Comparison of ENCODE assay signal across 10 mouse cellular contexts in the genomic region with DNA sequence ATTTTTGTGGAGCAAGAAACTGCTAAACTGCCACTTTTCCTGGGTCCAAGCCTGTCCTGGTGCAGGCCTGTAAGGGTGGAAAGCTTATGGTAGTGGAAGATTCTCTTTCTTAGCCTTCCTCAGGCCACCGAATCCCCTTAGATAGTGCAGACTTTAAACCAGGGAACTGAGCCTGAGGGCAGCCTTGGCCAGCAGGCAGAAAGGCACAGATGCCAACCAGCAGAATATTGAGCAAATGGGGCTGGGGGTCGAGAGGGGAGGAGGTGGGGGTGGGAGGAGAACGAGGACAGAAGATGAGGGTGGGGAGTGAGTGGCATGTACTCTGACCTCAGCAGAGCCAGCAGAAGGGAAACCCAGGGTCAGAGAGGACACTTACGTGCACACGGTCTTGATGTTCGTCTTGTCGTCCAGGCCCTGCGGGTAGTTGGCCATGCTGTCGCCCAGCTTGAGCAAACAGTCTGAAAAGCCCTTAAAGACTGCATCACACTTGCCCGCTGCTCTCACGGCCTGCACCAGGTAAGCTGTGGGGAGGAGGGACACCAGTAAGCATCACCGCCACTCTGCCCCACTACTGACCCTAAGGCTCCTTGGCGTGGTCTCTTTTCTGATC. TPM values are rescaled to one million over a fixed set of nuclear protein-coding genes. Genes with fewer than 3 reads are reported as not detected.
DNase-seq lines count a peak whose midpoint lies in the region; ATAC-seq and TF ChIP-seq lines count a peak whose summit lies in the region.
"Had no signal": no experiment of that assay in that cellular context is flagged by ENCODE, and none has a peak within 500 bp of the region (broad histone marks: within the 10 kb centered on the region; RNA-seq: fewer than 3 reads in every experiment).

No protein-coding gene starts in this region.

- H3K27me3 ChIP-seq in liver, postnatal 0 days (ENCODE audit: insufficient read depth, low read length): peaks cover 71% of the 10 kb centered on the region
- peaks cover 99% of the 10 kb centered on the region for H3K27me3 ChIP-seq in liver, embryonic 12.5 days (replicated peaks)
- peaks cover 73% of the 10 kb centered on the region for H3K27me3 ChIP-seq in forebrain, embryonic 13.5 days
- H3K27me3 ChIP-seq in limb, embryonic 13.5 days: peaks cover 87% of the 10 kb centered on the region

- no peak for DNase-seq in liver, postnatal 0 days
- DNase-seq in retina, postnatal 1 day: peak; percentile 32
- no peak for DNase-seq in gastrocnemius, adult 8-10 months (ENCODE audit: low spot score in 2 of 2)
- no peak for DNase-seq in spleen, postnatal 36 days (ENCODE audit: low spot score in 2 of 2)
- DNase-seq in frontal cortex, postnatal 10 days (ENCODE audit: low spot score in 2 of 2): no peak
- DNase-seq: kidney, adult 18-20 months had no signal

- no peaks in the 10 kb centered on the region for H3K9me3 ChIP-seq in liver, postnatal 0 days (ENCODE audit: low read length)
- no peaks in the 10 kb centered on the region for H3K9me3 ChIP-seq in liver, embryonic 12.5 days (replicated peaks)
- H3K9me3 ChIP-seq in forebrain, embryonic 13.5 days (replicated peaks): no peaks in the 10 kb centered on the region
- H3K9me3 ChIP-seq in limb, embryonic 13.5 days: no peaks in the 10 kb centered on the region
- H3K9me3 ChIP-seq: limb, embryonic 15.5 days had no signal

- H3K27ac ChIP-seq in liver, postnatal 0 days (ENCODE audit: low read depth): no peak overlapping the region
- H3K27ac ChIP-seq in liver, embryonic 12.5 days: no peak overlapping the region
- H3K27ac ChIP-seq in forebrain, embryonic 13.5 days: peak overlapping the region; percentile 90
- no peak overlapping the region for H3K27ac ChIP-seq in limb, embryonic 13.5 days
- H3K27ac ChIP-seq: limb, embryonic 15.5 days had no signal

- H3K36me3 ChIP-seq in liver, postnatal 0 days (replicated peaks; ENCODE audit: insufficient read depth, low read length): no peaks in the 10 kb centered on the region; the same call in 1 of the 2 replicates
- H3K36me3 ChIP-seq in liver, embryonic 12.5 days: no peaks in the 10 kb centered on the region
- H3K36me3 ChIP-seq in forebrain, embryonic 13.5 days (ENCODE audit: poor library complexity, severe bottlenecking): no peaks in the 10 kb centered on the region
- H3K36me3 ChIP-seq in limb, embryonic 13.5 days: no peaks in the 10 kb centered on the region
- H3K36me3 ChIP-seq: limb, embryonic 15.5 days had no signal

- no peak for ATAC-seq in liver, postnatal 0 days
- no peak for ATAC-seq in liver, embryonic 12.5 days
- no peak for ATAC-seq in forebrain, embryonic 13.5 days
- ATAC-seq in limb, embryonic 13.5 days (ENCODE audit: low FRiP score, low read depth): no peak

- H3K4me2 ChIP-seq in liver, postnatal 0 days (ENCODE audit: low read depth, low read length): peak overlapping the region; percentile 76
- H3K4me2 ChIP-seq in liver, embryonic 12.5 days: no peak overlapping the region
- H3K4me2 ChIP-seq in forebrain, embryonic 13.5 days: peak overlapping the region; percentile 72
- H3K4me2 ChIP-seq in limb, embryonic 13.5 days (replicated peaks): peak overlapping the region; percentile 19; the same call in 1 of the 2 replicates
- H3K4me2 ChIP-seq: limb, embryonic 15.5 days had no signal

- WGBS in liver, postnatal 0 days (ENCODE audit: insufficient replicate concordance): 22% methylated on average over 13 of the region's 13 CpGs
- WGBS in liver, embryonic 12.5 days (ENCODE audit: insufficient replicate concordance): 12% methylated on average over 13 of the region's 13 CpGs
- WGBS in forebrain, embryonic 13.5 days: 4% methylated on average over 13 of the region's 13 CpGs
- 25% methylated on average over 13 of the region's 13 CpGs for WGBS in limb, embryonic 13.5 days

- peaks cover 11% of the 10 kb centered on the region for H3K4me1 ChIP-seq in liver, postnatal 0 days (ENCODE audit: insufficient read depth)
- peaks cover 13% of the 10 kb centered on the region for H3K4me1 ChIP-seq in liver, embryonic 12.5 days
- H3K4me1 ChIP-seq in forebrain, embryonic 13.5 days: peaks cover 29% of the 10 kb centered on the region
- peaks cover 44% of the 10 kb centered on the region for H3K4me1 ChIP-seq in limb, embryonic 13.5 days

- TF ChIP-seq CTCF in liver, postnatal 0 days (IDR thresholded peaks at IDR 0.05; ENCODE audit: low read depth): no peak

- no peak overlapping the region for H3K4me3 ChIP-seq in liver, postnatal 0 days (ENCODE audit: low read depth, low read length)
- H3K4me3 ChIP-seq in liver, embryonic 12.5 days: no peak overlapping the region
- H3K4me3 ChIP-seq in forebrain, embryonic 13.5 days: peak overlapping the region; percentile 52
- H3K4me3 ChIP-seq in limb, embryonic 13.5 days: no peak overlapping the region
- H3K4me3 ChIP-seq: limb, embryonic 15.5 days had no signal

- no peak for TF ChIP-seq EP300 in liver, postnatal 0 days (IDR thresholded peaks at IDR 0.05; ENCODE audit: low read depth)

- H3K9ac ChIP-seq in liver, postnatal 0 days (replicated peaks): no peak overlapping the region
- H3K9ac ChIP-seq in liver, embryonic 12.5 days: no peak overlapping the region
- H3K9ac ChIP-seq in forebrain, embryonic 13.5 days: peak overlapping the region; percentile 67
- no peak overlapping the region for H3K9ac ChIP-seq in limb, embryonic 13.5 days
- H3K9ac ChIP-seq: limb, embryonic 15.5 days had no signal

RNA-seq across cellular contexts. Expression of gene Nrn1, which starts 5.1 kb away (rescaled TPM):
- 97.4 and 98.7 TPM in 2 replicates for polyA plus RNA-seq in liver, postnatal 0 days (2015; fragmentation: Nextera tagmentation; extraction: Ambion mirVana)
- 2.1 and 2.5 TPM in 2 replicates for polyA plus RNA-seq in liver, embryonic 12.5 days (2016; fragmentation: Nextera tagmentation; extraction: Ambion mirVana)
- 48.9 and 49.9 TPM in 2 replicates for polyA plus RNA-seq in forebrain, embryonic 13.5 days (2015; fragmentation: Nextera tagmentation; extraction: Ambion mirVana)
- polyA plus RNA-seq in limb, embryonic 13.5 days (2015; fragmentation: Nextera tagmentation; extraction: Ambion mirVana): 7.5 and 7.7 TPM in 2 replicates
- total RNA-seq in gastrocnemius, adult 8-10 months (2022): 1 to 10 TPM in 1 of 4 experiments, under 1 TPM in 3; 0.48 to 1.6 (median 0.69) TPM
